Mouse (Mus musculus) liver, postnatal 0 days (tissue): ENCODE measurements around the gene Taf3.

ENCODE experiments used
- CTCF ChIP-seq: sonication (generic); IDR thresholded peaks from 2 replicates; pipeline ENCODE4 v1.5.1; 2016; ENCODE audit warnings: antibody characterized with exemption, low read depth
- EP300 ChIP-seq: IDR thresholded peaks from 2 replicates; pipeline ENCODE4 v1.6.1; 2016; ENCODE audit warnings: antibody characterized with exemption, low read depth, mild to moderate bottlenecking

- no peak for TF ChIP-seq CTCF
- no peak for TF ChIP-seq EP300
These were observed 3.6 kb upstream of the Taf3 start for GRCm38 (mm10) chr2:10051996-10052395.
